Mouse (Mus musculus) CH12.LX (cell line): Measurements from ENCODE around the gene Tmbim7.

Experiments
- CHD1 ChIP-seq: IDR thresholded peaks from 2 replicates; pipeline ENCODE4 v1.6.1; 2012; ENCODE audit warnings: low read depth, low read length, improper control_type of control experiment, inconsistent platforms
- CTCF ChIP-seq, 2 experiments: IDR thresholded peaks in 1 of 2; conservative IDR thresholded peaks in 1 of 2; 2 replicates each; pipeline ENCODE4 v1.5.1; 2011 to 2012; ENCODE audit warnings: low read depth in 2 of 2, low read length in 2 of 2, improper control_type of control experiment in 1 of 2, inconsistent platforms in 1 of 2, mild to moderate bottlenecking in 1 of 2, moderate library complexity in 1 of 2
- E2F4 ChIP-seq: IDR thresholded peaks from 2 replicates; pipeline ENCODE4 v1.6.1; 2011; ENCODE audit warnings: low read depth, low read length, improper control_type of control experiment; ENCODE audit not compliant: insufficient replicate concordance
- EP300 ChIP-seq: IDR thresholded peaks from 2 replicates; pipeline ENCODE4 v1.6.1; 2011; ENCODE audit warnings: low read length, improper control_type of control experiment
- JUND ChIP-seq: conservative IDR thresholded peaks from 2 replicates; pipeline ENCODE4 v1.6.1; 2011; ENCODE audit warnings: low read depth, low read length, improper control_type of control experiment
- MAFK ChIP-seq: IDR thresholded peaks from 2 replicates; pipeline ENCODE4 v1.6.1; 2011; ENCODE audit warnings: low read length, improper control_type of control experiment; ENCODE audit not compliant: insufficient replicate concordance
- MAX ChIP-seq: IDR thresholded peaks from 2 replicates; pipeline ENCODE4 v1.6.1; 2011; ENCODE audit warnings: low read length, improper control_type of control experiment
- NELFE ChIP-seq: IDR thresholded peaks from 2 replicates; pipeline ENCODE4 v1.6.1; 2011; ENCODE audit warnings: low read depth, low read length, improper control_type of control experiment
- POLR2A ChIP-seq: IDR thresholded peaks from 2 replicates; pipeline ENCODE4 v1.6.1; 2011; ENCODE audit warnings: low read depth, mild to moderate bottlenecking, improper control_type of control experiment, low read length
- RCOR1 ChIP-seq: conservative IDR thresholded peaks from 2 replicates; pipeline ENCODE4 v1.6.1; 2012; ENCODE audit warnings: low read depth, mild to moderate bottlenecking, inconsistent platforms, low read length, improper control_type of control experiment
- ZC3H11A ChIP-seq: IDR thresholded peaks from 2 replicates; pipeline ENCODE4 v1.6.1; 2012; ENCODE audit warnings: low read depth, mild to moderate bottlenecking, inconsistent platforms, low read length, improper control_type of control experiment
- ZKSCAN1 ChIP-seq: IDR thresholded peaks from 2 replicates; pipeline ENCODE4 v1.6.1; 2012; ENCODE audit warnings: low read depth, inconsistent platforms, low read length, improper control_type of control experiment, borderline replicate concordance
- ZNF384 ChIP-seq: IDR thresholded peaks from 2 replicates; pipeline ENCODE4 v1.6.1; 2012; ENCODE audit warnings: low read depth, low read length, improper control_type of control experiment, inconsistent platforms

DNA sequence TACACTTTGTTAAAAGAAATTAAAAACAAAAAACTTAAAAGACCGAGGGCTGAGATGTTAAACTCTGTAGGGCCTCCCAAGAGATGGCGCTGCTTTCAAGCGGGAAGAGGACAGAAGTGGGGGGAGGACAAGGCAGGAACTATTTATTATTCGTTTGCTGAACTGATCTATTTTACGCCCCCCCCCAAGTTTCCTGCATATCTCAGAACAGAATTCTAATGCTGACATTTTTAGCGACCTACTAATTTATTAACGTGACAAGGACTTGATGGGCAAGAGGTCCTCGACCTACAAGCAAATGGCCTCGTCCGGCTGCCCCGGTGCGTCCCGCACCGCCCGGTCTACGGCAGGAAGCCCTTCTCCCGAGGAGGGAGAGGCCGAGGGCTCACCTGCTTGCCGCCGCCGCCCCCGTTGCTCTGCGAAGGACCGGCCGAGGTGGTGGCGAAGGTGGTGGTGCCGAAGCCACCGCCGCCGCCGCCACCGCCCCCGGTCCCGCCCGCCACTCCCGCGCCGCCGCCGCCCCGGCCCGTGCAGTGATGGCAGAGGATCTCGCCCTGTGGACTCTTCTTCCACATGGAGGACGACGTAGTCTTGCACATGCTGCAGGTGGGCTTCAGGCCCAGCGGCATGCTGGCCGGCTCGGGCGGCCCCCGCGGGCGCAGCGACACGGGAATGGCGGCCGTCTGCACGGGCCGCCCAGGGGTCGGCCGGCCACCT is 3.8 kb upstream of the Tmbim7 start:
- TF ChIP-seq POLR2A (no peak), RCOR1 (no peak), MAX (no peak), CTCF (conservative IDR thresholded peaks at IDR 0.05 in 1 of 2, IDR thresholded peaks at IDR 0.05 in 1 of 2; ENCODE audit: low read depth in 2 of 2, low read length in 2 of 2) (peak in 1 of 2 experiments; percentile 81; a peak in 2 of 4 replicates), ZNF384 (no peak), ZC3H11A (no peak), ZKSCAN1 (no peak), EP300 (no peak), JUND (no peak), E2F4 (peak; percentile 81; the same call in 1 of the 2 replicates), NELFE (no peak), MAFK (no peak), CHD1 (peak; percentile 61; the same call in 1 of the 2 replicates)
